Mouse (Mus musculus): ENCODE measurements around the gene Mad2l1bp. TPM values are rescaled to one million over a fixed set of nuclear protein-coding genes. Genes with fewer than 3 reads are reported as not detected.
A peak's percentile ranks its signal among the peaks of the same experiment; 100 is the strongest.

Mad2l1bp gene
- 10 to 100 TPM; 21.0 to 21.8 TPM for total RNA-seq (2021)

DNA sequence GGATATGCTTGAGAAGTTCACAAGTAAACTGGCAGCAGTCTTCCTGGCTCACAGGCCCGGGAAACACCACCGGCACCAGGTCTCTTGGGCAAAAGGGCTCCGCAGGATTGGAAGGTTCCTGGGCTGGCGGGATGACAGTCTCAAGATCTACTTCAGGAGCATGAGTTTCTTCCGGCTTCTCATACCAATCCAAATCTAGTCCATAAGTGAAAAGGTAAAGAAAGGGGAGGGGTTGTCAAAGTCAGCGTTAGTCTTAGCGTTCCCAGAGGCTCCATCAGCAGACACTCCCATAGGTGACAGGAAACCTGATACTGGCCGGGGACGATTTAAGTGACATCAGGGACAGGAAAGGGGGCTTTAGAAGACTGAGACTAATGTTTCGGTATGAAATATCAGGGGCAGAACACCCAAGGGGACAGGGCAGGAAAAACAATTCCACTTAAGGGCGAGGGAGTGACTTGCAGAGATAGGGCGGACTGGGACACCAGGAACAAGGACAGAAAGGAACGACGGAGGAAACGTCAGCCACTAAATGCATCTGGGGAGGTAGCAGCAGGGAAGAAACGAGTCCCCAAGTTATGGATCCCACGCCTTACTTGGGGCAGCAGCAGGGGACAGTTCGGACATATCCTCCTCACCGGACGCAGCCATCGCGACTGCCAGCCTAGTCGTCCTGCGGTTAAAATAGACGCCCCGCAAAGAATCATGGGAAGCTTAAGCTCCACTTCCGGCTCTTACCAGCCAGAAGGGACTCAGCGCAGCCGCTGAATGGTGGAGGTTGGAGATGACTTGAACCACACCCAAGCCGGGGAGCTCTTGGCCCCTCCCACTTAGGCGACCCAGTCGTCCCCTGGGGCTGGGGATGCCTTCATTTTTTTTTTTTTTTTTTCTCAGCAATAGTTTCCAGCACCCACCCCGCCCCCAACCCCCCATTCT is at the start of gene Mad2l1bp:
Gene Mad2l1bp, minus strand, starts transcription at position 707 of the 936 bp plus-strand sequence.
- DNase-seq, result peak; percentile 86 to 88
- intact Hi-C loops (cut with DNase I), result no loop called here

- peak in 1 of 2 experiments; percentile 13 for DNase-seq
- intact Hi-C loops (cut with DNase I), result loop anchor here (2.0 to 5.0 kb wide), 2 partner anchors 46 to 631 kb away; partner anchors contain the start of genes Hsp90ab1, Polr1c and Yipf3
Observed at GRCm38 (mm10) chr17:46203078-46203477, 49.7 kb upstream of the Mad2l1bp start.

- intact Hi-C loops (cut with DNase I), result loop anchor here (2.0 to 5.0 kb wide), 2 partner anchors 46 to 630 kb away; partner anchors contain the start of genes Hsp90ab1, Polr1c and Yipf3
- DNase-seq, result peak; percentile 91 to 92
Observed at GRCm38 (mm10) chr17:46202421-46203071, 49.2 kb upstream of the Mad2l1bp start, which contains the start of the genes Polh and Xpo5. TSS of gene Polh (minus strand) at chr17:46202645. TSS of gene Xpo5 (plus strand) at chr17:46202782.

GRCm38 (mm10) chr17:46201151-46201550 is 47.8 kb upstream of the Mad2l1bp start:
- DNase-seq, result no peak
- intact Hi-C loops (cut with DNase I), result loop anchor here (5.0 kb wide), 1 partner anchor 629 kb away; the partner anchor contains the start of gene Hsp90ab1

DNA sequence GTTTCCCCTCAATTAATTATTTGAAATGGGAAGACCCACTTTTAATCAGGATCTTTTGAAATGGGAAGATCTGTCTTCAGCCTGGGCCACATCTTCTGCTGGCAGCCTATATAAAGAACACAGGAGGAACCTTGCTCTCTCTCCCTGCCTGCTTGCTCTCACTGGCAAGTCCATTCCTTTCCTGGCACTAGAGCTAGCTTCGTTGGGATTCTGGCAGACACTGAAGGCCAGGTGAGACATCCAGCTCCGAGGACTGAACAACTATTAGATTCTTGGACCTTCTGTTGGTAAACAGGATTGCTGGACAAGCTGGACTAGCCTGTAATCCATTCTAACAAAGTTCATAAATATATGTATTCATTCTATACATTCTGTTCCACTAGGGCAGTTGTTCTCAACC is 35.5 kb upstream of the Mad2l1bp start:
- intact Hi-C loops (cut with DNase I), result no loop called here
- no peak for DNase-seq

DNA sequence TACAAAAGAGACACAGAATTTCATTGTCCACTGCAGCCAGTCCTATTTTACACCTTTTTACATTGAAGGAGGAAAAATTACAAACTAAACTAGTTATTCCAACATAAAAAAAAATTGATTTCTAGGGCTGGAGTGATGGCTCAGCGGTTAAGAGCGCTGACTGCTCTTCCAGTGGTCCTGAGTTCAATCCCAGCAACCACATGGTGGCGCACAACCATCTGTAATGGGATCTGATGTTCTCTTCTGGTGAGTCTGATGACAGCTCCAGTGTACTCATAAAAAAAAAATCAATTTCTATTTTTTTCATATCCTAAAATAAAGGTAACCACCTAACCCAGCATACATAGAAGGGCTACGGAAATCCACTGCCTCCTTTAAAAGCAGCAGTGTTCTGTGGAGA is 28.9 kb upstream of the Mad2l1bp start:
- DNase-seq, result no peak

GRCm38 (mm10) chr17:46170538-46170937 is 17.2 kb upstream of the Mad2l1bp start:
- DNase-seq, result no peak
- intact Hi-C loops (cut with DNase I), result no loop called here

More for the DNA sequence above, 28.9 kb upstream of the Mad2l1bp start:
- intact Hi-C loops (cut with DNase I), result no loop called here

DNA sequence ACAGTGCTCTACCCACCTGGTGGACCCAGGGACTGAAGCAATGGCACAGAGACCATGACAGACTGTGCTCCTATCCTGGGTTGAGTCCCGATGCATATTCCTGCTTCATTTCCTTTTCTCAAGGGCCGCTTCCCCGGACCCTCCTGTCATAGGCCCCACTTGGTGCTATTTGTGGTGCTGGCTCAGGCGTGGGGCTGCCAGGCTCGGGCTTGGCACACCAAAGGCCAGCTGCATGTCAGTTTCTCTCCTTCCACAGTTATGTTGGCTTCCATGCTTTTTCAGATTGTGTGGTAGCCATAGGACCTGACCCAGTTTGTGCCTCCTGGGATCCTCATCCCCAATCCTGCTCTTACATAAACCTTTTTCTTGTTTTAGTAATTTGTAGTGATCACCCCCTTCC is 15.4 kb upstream of the Mad2l1bp start:
- intact Hi-C loops (cut with DNase I), result loop anchor here (10.0 kb wide), 1 partner anchor 604 kb away; the partner anchor contains the start of gene Slc35b2
- DNase-seq, result no peak

DNA sequence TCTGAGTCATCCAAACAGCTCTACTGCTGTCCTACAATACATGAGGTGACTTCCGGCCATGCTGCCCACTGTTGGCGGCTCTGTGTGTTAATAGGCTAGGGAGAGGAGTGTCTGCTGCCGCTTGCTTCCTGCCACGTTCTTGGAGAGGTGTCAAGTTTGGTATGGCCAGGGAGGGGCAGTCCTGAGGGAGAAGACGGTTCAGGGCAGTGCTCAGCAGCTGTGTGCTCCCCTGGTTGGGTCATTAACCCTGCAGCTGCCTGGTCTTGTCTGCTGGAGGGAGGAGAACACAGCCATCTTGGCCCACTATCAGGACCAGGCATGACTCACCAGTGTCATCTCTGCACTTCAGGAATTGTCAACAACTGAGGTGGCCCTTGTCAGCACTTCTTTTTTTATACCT is 15.0 kb upstream of the Mad2l1bp start:
- no peak for DNase-seq
- intact Hi-C loops (cut with DNase I), result loop anchor here (10.0 kb wide), 1 partner anchor 604 kb away; the partner anchor contains the start of gene Slc35b2

DNA sequence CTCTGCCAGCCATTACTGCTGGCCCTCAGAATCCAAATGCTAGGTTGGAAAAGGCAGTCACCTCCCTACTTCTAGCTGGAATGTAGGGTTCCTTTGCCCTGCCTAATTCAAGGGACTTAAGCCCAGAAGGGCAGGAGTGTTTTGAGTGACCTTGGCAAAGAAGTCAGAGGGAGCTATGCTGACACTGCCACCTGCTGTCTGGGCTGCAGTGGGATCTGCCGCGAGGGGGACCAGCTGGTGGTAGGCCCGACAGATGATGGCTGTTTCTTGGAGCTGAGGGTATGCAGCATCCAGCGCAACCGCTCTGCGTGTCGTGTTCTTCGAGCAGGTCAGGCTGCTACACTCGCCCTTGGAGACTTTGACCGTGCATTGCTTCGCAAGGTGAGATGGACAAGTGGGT is 13.7 kb upstream of the Mad2l1bp start:
- no peak for DNase-seq
- intact Hi-C loops (cut with DNase I), result loop anchor here (10.0 kb wide), 1 partner anchor 602 kb away; the partner anchor contains the start of gene Slc35b2

- intact Hi-C loops (cut with DNase I), result loop anchor here (10.0 kb wide), 1 partner anchor 601 kb away; the partner anchor contains the start of gene Slc35b2
Observed at GRCm38 (mm10) chr17:46166270-46166669, 12.9 kb upstream of the Mad2l1bp start.

GRCm38 (mm10) chr17:46165460-46165859 is 12.1 kb upstream of the Mad2l1bp start:
- intact Hi-C loops (cut with DNase I), result loop anchor here (10.0 kb wide), 1 partner anchor 601 kb away; the partner anchor contains the start of gene Slc35b2
- DNase-seq, result no peak

More at GRCm38 (mm10) chr17:46166270-46166669, 12.9 kb upstream of the Mad2l1bp start:
- no peak for DNase-seq

GRCm38 (mm10) chr17:46164791-46165190 is 11.4 kb upstream of the Mad2l1bp start:
- no peak for DNase-seq
- intact Hi-C loops (cut with DNase I), result loop anchor here (10.0 kb wide), 1 partner anchor 600 kb away; the partner anchor contains the start of gene Slc35b2

- DNase-seq, result no peak
- intact Hi-C loops (cut with DNase I), result loop anchor here (10.0 kb wide), 1 partner anchor 600 kb away; the partner anchor contains the start of gene Slc35b2
Observed at GRCm38 (mm10) chr17:46164301-46164700, 10.9 kb upstream of the Mad2l1bp start.

GRCm38 (mm10) chr17:46162951-46163421 is 9.6 kb upstream of the Mad2l1bp start:
- intact Hi-C loops (cut with DNase I), result loop anchor here (10.0 kb wide), 1 partner anchor 598 kb away; the partner anchor contains the start of gene Slc35b2
- peak in 1 of 2 experiments; percentile 30 for DNase-seq

DNA sequence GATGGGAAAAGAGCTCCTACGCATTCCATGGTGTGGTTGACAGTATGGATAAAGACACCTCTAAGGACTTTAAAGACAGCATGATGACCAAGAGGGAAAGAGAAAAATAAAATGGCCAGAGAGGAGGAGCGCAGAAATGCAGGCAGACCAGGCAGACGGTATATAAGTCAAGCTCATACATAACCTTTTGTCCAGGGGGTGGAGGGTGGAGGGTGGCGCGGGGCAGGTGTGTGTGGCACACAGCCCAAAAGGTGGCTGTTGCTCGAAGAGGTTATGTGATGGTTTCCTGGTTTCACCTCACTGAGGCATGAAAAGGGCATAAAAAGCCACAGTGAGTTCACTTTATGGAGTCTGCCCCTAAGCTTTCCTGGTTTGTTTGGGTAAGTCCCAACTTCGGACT is 9.2 kb upstream of the Mad2l1bp start:
- DNase-seq, result no peak
- intact Hi-C loops (cut with DNase I), result loop anchor here (10.0 kb wide), 1 partner anchor 598 kb away; the partner anchor contains the start of gene Slc35b2

DNA sequence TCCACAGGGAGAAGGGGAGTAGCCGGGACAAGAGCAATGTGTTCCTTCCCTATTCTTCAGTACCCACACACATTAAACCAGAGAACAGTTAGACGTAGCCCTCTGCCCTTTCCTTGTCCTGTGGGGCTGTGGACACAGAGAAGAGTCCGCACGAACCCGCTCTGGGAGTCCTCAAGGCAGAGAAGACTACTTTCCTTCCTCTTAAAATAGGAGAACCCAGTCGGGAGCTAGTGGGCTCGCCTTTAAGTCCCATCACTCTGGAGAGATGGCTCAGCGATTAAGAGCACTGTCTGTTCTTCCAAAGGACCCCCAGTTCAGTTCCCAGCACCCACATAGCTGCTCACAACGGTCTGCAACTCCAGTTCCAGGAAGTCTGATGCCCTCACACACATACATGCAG is 8.4 kb upstream of the Mad2l1bp start:
- no peak for DNase-seq
- intact Hi-C loops (cut with DNase I), result loop anchor here (10.0 kb wide), 1 partner anchor 597 kb away; the partner anchor contains the start of gene Slc35b2

DNA sequence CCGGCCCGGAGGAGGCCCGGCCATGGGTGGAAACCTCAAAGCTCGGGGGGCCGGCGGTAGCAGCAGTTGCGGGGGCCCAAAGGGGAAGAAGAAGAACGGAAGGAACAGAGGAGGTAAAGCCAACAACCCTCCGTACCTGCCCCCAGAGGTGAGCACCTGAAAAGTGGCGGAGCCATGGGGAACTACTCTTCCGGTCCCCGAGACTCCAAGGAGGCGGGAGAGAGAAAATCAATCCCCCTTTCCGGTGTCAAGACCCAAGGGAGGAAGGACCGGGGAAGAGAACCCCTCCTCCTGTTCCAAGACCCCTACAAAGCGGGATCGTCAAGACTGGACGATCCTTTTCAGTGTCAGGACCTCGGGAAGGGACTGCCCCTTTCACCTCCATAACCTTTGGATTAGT is 7.8 kb upstream of the Mad2l1bp start:
- intact Hi-C loops (cut with DNase I), result loop anchor here (10.0 kb wide), 1 partner anchor 596 kb away; the partner anchor contains the start of gene Slc35b2

DNA sequence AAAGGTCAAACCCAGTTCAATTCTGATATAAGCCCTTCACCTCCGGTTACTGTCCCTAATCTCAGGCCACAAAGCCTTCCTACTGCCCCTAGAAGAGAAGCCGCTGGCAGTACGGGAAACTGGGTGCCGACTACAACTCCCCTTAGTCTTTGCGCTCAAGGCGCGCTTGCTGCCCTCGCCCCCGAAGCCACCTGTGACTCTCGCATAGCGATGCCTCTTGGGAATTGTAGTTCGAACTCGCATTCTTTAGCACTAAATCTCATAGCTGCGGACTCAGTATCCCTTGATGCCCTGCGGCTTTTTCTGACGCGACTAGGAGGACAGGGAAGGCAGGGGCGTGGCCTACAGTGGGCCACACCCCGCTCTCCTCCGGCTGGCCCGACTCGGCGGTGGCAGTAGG is 7.3 kb upstream of the Mad2l1bp start, which contains the start of gene Gtpbp2:
Gene Gtpbp2, plus strand, starts transcription at position 347 of the 400 bp plus-strand sequence.
- intact Hi-C loops (cut with DNase I), result loop anchor here (10.0 kb wide), 1 partner anchor 596 kb away; the partner anchor contains the start of gene Slc35b2
- peak; percentile 89 to 90 for DNase-seq

More for the DNA sequence above, 7.8 kb upstream of the Mad2l1bp start:
- DNase-seq, result peak in 1 of 2 experiments; percentile 44
